Mouse (Mus musculus) liver, postnatal 0 days (tissue): ENCODE measurements around the gene Trappc10. TPM values are rescaled to one million over a fixed set of nuclear protein-coding genes. Genes with fewer than 3 reads are reported as not detected.
"Not testable (repeated sequence)": the region's sequence is repeated elsewhere in the genome, so short reads cannot be mapped to it uniquely, and the experiment has no call there.

ENCODE experiments used
- ATAC-seq: fragments of 200-750 bp; cut with Nextera tagmentation; 2 replicates; pipeline ENCODE4 v1.8.0; 2017; ENCODE audit warnings: mild to moderate bottlenecking, moderate library complexity
- DNase-seq: peaks from one replicate; pipeline ENCODE4 v3.0.0-alpha.2; 2016
- H3K27ac ChIP-seq: fragments of 300-500 bp; sonication (generic); 2 replicates; pipeline ENCODE4 v1.5.1; 2014; ENCODE audit warnings: antibody characterized with exemption, moderate library complexity, mild to moderate bottlenecking, low read depth
- H3K27me3 ChIP-seq: fragments of 300-500 bp; sonication (generic); 2 replicates; pipeline ENCODE4 v1.6.1; 2014; ENCODE audit warnings: low read length, control low read depth, mixed read lengths; ENCODE audit not compliant: insufficient read depth
- H3K36me3 ChIP-seq: fragments of 300-500 bp; sonication (generic); replicated peaks from 2 replicates; pipeline ENCODE4 v1.6.1; 2014; ENCODE audit warnings: mild to moderate bottlenecking, control low read depth, low read length, moderate library complexity, mixed read lengths; ENCODE audit not compliant: insufficient read depth
- H3K4me1 ChIP-seq: fragments of 300-500 bp; sonication (generic); 2 replicates; pipeline ENCODE4 v1.6.1; 2014; ENCODE audit warnings: antibody characterized with exemption, mild to moderate bottlenecking, control low read depth; ENCODE audit not compliant: insufficient read depth
- H3K4me2 ChIP-seq: fragments of 300-500 bp; sonication (generic); 2 replicates; pipeline ENCODE4 v1.6.1; 2014; ENCODE audit warnings: low read depth, mild to moderate bottlenecking, low read length, moderate library complexity, mixed read lengths
- H3K4me3 ChIP-seq: fragments of 300-500 bp; sonication (generic); 2 replicates; pipeline ENCODE4 v1.5.1; 2014; ENCODE audit warnings: low read depth, low read length
- H3K9ac ChIP-seq: fragments of 300-500 bp; sonication (generic); replicated peaks from 2 replicates; pipeline ENCODE4 v1.6.1; 2014; ENCODE audit warnings: mild to moderate bottlenecking, moderate library complexity
- H3K9me3 ChIP-seq: fragments of 300-500 bp; sonication (generic); 2 replicates; pipeline ENCODE4 v1.6.1; 2016; ENCODE audit warnings: mild to moderate bottlenecking, control low read depth, low read length, mixed read lengths
- CTCF ChIP-seq: sonication (generic); IDR thresholded peaks from 2 replicates; pipeline ENCODE4 v1.5.1; 2016; ENCODE audit warnings: antibody characterized with exemption, low read depth
- EP300 ChIP-seq: IDR thresholded peaks from 2 replicates; pipeline ENCODE4 v1.6.1; 2016; ENCODE audit warnings: antibody characterized with exemption, low read depth, mild to moderate bottlenecking
- WGBS: fragments of 180-500 bp; shearing (Covaris S2); extraction: QIAGEN DNeasy Blood & Tissue Kit; methylation state at CpG from one replicate; pipeline ENCODE4 v1.1.7; 2014; ENCODE audit not compliant: insufficient replicate concordance; 5-methylcytosine and 5-hydroxymethylcytosine counted together
- polyA plus RNA-seq: library from polyadenylated mRNA; unstranded; fragments of >200 nt; fragmentation: Nextera tagmentation; extraction: Ambion mirVana; gene quantifications from 2 replicates; pipeline ENCODE4 v1.2.1, GENCODE M21; 2015

Gene Trappc10
- polyA plus RNA-seq, 1 experiment from 2014 or later: 14.7 TPM

DNA sequence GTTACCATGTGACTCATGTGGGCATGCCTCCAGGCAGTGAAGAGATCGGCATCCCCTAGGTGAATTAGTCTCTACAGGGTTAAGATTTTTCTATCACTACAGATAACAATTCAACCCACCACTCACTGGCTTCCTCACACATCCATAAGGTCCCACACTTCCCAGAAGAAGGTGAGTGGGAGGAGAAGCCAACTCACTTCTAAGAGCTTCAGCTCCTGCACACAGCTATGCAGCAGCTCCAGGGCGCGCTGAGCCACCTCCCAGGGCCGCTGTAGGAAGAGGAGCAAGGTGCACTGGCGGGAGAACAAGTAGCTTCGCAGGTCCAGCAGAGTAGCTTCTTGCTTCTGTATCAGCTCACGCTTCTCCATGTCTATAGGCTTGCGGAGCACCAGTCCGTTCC, 30.1 kb downstream of the Trappc10 start:
- H3K4me1 ChIP-seq: peaks cover 13% of the 10 kb centered on the region
- peaks cover 83% of the 10 kb centered on the region for H3K36me3 ChIP-seq
- WGBS: 94% methylated on average over 9 of the region's 9 CpGs
- no peak overlapping the region for H3K27ac ChIP-seq
- H3K9ac ChIP-seq: no peak overlapping the region
- ATAC-seq (no peak), DNase-seq (no peak)
- H3K4me3 ChIP-seq: no peak overlapping the region
- no peak overlapping the region for H3K4me2 ChIP-seq
- TF ChIP-seq CTCF (no peak), EP300 (no peak)
- H3K27me3 ChIP-seq: no peaks in the 10 kb centered on the region
- no peaks in the 10 kb centered on the region for H3K9me3 ChIP-seq

- Histone ChIP-seq H3K9me3 (no peaks in the 10 kb centered on the region), H3K9ac (no peak overlapping the region), H3K4me1 (peaks cover 5% of the 10 kb centered on the region), H3K4me3 (no peak overlapping the region), H3K4me2 (no peak overlapping the region), H3K36me3 (peaks cover 86% of the 10 kb centered on the region), H3K27me3 (no peaks in the 10 kb centered on the region), H3K27ac (no peak overlapping the region)
- ATAC-seq (0 out of 2 replicates have a peak, but pooled peaks have one; percentile 14), DNase-seq (peak; percentile 32)
- TF ChIP-seq CTCF (peak; percentile 66), EP300 (no peak)
- WGBS: 66% methylated on average over 6 of the region's 6 CpGs
Measured at GRCm38 (mm10) chr10:78211311-78211710, 33.1 kb downstream of the Trappc10 start.

GRCm38 (mm10) chr10:78201182-78201581, 43.3 kb downstream of the Trappc10 start:
- Histone ChIP-seq H3K36me3 (peaks cover 91% of the 10 kb centered on the region), H3K4me3 (no peak overlapping the region), H3K27me3 (no peaks in the 10 kb centered on the region), H3K27ac (no peak overlapping the region), H3K4me2 (no peak overlapping the region), H3K9me3 (no peaks in the 10 kb centered on the region), H3K9ac (no peak overlapping the region), H3K4me1 (no peaks in the 10 kb centered on the region)
- no peak for ATAC-seq
- DNase-seq: no peak
- WGBS: 57% methylated on average over 4 of the region's 4 CpGs
- TF ChIP-seq EP300 (no peak), CTCF (no peak)

- Histone ChIP-seq H3K36me3 (peaks cover 98% of the 10 kb centered on the region), H3K4me2 (no peak overlapping the region), H3K4me3 (no peak overlapping the region), H3K4me1 (no peaks in the 10 kb centered on the region), H3K9ac (no peak overlapping the region), H3K27ac (no peak overlapping the region), H3K9me3 (no peaks in the 10 kb centered on the region), H3K27me3 (no peaks in the 10 kb centered on the region)
- ATAC-seq (no peak), DNase-seq (no peak)
- 83% methylated on average over 5 of the region's 5 CpGs for WGBS
- TF ChIP-seq CTCF (no peak), EP300 (no peak)
Measured at GRCm38 (mm10) chr10:78192933-78193332, 51.5 kb downstream of the Trappc10 start.

DNA sequence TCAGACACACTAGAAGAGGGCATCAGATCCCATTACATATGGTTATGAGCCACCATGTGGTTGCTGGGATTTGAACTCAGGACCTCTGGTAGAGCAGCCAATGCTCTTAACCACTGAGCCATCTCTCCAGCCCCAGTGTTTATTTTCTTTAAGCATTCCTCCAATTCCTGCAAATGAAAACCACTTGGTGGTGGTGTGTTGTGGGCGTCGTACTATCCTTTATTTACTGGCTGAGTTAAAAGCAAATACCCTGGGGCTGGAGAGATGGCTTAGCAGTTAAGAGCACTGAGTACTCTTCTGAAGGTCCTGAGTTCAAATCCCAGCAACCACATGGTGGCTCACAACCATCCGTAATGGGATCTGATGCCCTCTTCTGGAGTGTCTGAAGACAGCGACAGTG, 58.4 kb downstream of the Trappc10 start:
- H3K27ac ChIP-seq: 0 out of 2 replicates have a peak overlapping the region, but pooled peaks have one; percentile 72
- H3K4me3 ChIP-seq, H3K27me3 ChIP-seq, H3K9me3 ChIP-seq, ATAC-seq, H3K9ac ChIP-seq, DNase-seq, H3K4me2 ChIP-seq: not testable (repeated sequence)
- peaks cover 15% of the 10 kb centered on the region for H3K4me1 ChIP-seq
- 85% methylated on average over 4 of the region's 4 CpGs for WGBS
- peaks cover 41% of the 10 kb centered on the region for H3K36me3 ChIP-seq

DNA sequence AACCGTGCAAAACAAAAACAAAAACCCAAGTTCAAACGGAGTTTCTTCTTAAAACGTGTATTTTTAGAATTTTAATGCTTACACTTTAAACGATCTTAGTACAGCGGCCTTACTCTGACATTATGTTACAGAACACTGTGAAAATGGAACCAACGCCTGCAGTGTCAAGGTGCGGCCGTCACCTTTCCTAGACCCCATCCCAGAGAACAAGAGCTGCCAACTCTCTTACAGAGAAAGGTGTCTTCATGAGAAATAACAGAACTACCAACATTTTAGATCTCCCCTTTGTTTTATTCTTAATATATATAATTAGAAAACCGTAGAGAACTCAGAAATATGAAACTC, 59.1 kb downstream of the Trappc10 start:
- Histone ChIP-seq H3K4me2 (peak overlapping the region; percentile 95), H3K9ac (peak overlapping the region; percentile 54), H3K4me3 (peak overlapping the region; percentile 67), H3K4me1 (peaks cover 15% of the 10 kb centered on the region), H3K27ac (peak overlapping the region; percentile 72), H3K36me3 (peaks cover 38% of the 10 kb centered on the region), H3K9me3 (no peaks in the 10 kb centered on the region), H3K27me3 (no peaks in the 10 kb centered on the region)
- DNase-seq (no peak), ATAC-seq (peak; percentile 42)
- no peak for TF ChIP-seq CTCF
- TF ChIP-seq EP300: no peak
- WGBS: 11% methylated on average over 9 of the region's 9 CpGs
